Mouse (Mus musculus): Measurements from ENCODE around the gene Malrd1.

Malrd1 gene

GRCm38 (mm10) chr2:16029752-16030151, 503.5 kb downstream of the Malrd1 start:
- DNase-seq (ENCODE audit: low read depth, low spot score), result peak; percentile 13

GRCm38 (mm10) chr2:16031559-16031958, 505.3 kb downstream of the Malrd1 start:
- DNase-seq (ENCODE audit: low read depth, low spot score), result peak; percentile 37

GRCm38 (mm10) chr2:16032804-16033203, 506.5 kb downstream of the Malrd1 start:
- peak; percentile 95 for DNase-seq (ENCODE audit: low read depth, low spot score)

GRCm38 (mm10) chr2:16110696-16111095, 584.4 kb downstream of the Malrd1 start:
- peak; percentile 66 for DNase-seq (ENCODE audit: low read depth, low spot score)

- no peak for DNase-seq (ENCODE audit: low read depth, low spot score)
Observed at GRCm38 (mm10) chr2:16113333-16113732, 587.1 kb downstream of the Malrd1 start.

- DNase-seq (ENCODE audit: low read depth, low spot score), result no peak
Observed at GRCm38 (mm10) chr2:16147999-16148398, 621.7 kb downstream of the Malrd1 start.

- DNase-seq (ENCODE audit: low read depth, low spot score), result no peak
Observed at GRCm38 (mm10) chr2:16152623-16153022, 626.3 kb downstream of the Malrd1 start.

- DNase-seq (ENCODE audit: low read depth, low spot score), result no peak
Observed at GRCm38 (mm10) chr2:16163246-16163989, 637.1 kb downstream of the Malrd1 start.

GRCm38 (mm10) chr2:16168611-16169010, 642.3 kb downstream of the Malrd1 start:
- no peak for DNase-seq (ENCODE audit: low read depth, low spot score)

GRCm38 (mm10) chr2:16172086-16172485, 645.8 kb downstream of the Malrd1 start:
- no peak for DNase-seq (ENCODE audit: low read depth, low spot score)

GRCm38 (mm10) chr2:16173355-16173754, 647.1 kb downstream of the Malrd1 start:
- no peak for DNase-seq (ENCODE audit: low read depth, low spot score)

GRCm38 (mm10) chr2:16182140-16182539, 655.9 kb downstream of the Malrd1 start:
- no peak for DNase-seq (ENCODE audit: low read depth, low spot score)

GRCm38 (mm10) chr2:16183158-16183557, 656.9 kb downstream of the Malrd1 start:
- no peak for DNase-seq (ENCODE audit: low read depth, low spot score)

GRCm38 (mm10) chr2:16210016-16210415, 683.7 kb downstream of the Malrd1 start:
- no peak for DNase-seq (ENCODE audit: low read depth, low spot score)

- DNase-seq (ENCODE audit: low read depth, low spot score), result no peak
Observed at GRCm38 (mm10) chr2:16212752-16213151, 686.5 kb downstream of the Malrd1 start.

GRCm38 (mm10) chr2:16214111-16214510, 687.8 kb downstream of the Malrd1 start:
- DNase-seq (ENCODE audit: low read depth, low spot score), result no peak

GRCm38 (mm10) chr2:16228187-16228832, 702.0 kb downstream of the Malrd1 start:
- DNase-seq (ENCODE audit: low read depth, low spot score), result no peak

- no peak for DNase-seq (ENCODE audit: low read depth, low spot score)
Observed at GRCm38 (mm10) chr2:16240861-16241260, 714.6 kb downstream of the Malrd1 start.

- no peak for DNase-seq (ENCODE audit: low read depth, low spot score)
Observed at GRCm38 (mm10) chr2:16243097-16243496, 716.8 kb downstream of the Malrd1 start.

- DNase-seq (ENCODE audit: low read depth, low spot score), result no peak
Observed at GRCm38 (mm10) chr2:16248861-16249260, 722.6 kb downstream of the Malrd1 start.

- DNase-seq (ENCODE audit: low read depth, low spot score), result no peak
Observed at GRCm38 (mm10) chr2:16252274-16252673, 726.0 kb downstream of the Malrd1 start.
